Mouse (Mus musculus): ENCODE data around the gene Atp2b2. TPM values are rescaled to one million over a fixed set of nuclear protein-coding genes. Genes with fewer than 3 reads are reported as not detected.

The Atp2b2 gene
- polyA plus RNA-seq, 1 experiment from 2014 or later: 0.62 TPM

DNA sequence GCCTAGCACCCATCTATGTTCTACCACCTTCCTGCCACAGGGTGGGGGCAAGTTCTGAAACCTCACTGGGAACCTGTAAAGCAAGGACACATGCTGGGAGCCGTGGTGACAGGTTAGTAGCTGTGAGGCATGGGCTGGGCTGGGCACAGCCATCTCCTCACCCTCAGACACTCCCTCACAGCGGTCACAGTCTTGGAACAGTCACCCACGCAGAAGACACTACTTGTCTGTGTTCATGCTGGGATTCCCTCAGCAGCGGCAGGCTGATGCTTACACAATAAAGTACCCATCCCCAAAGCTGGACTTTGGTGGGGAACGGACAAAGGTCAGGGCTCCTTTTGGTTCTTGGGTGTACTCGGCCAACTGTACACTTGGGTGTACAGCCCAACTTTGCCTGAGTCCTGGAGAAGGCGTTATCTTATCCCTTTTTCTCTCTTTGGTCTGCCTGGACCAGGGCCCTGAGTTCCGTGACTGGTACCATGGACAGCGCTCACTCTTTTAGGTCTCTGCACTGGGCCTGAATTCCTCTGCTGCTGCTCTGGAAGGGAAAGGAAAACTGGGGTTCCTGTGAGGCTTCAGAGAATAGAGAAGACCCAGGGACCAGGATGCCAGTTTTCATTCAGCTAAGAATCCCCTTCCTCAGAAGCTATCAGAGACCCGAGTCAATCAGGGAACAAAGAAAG is 160.7 kb downstream of the Atp2b2 start:
- Histone ChIP-seq H3K4me3 (replicated peaks) (no peak overlapping the region), H3K36me3 (no peaks in the 10 kb centered on the region), H3K9ac (no peak overlapping the region), H3K4me2 (no peak overlapping the region), H3K27ac (no peak overlapping the region), H3K4me1 (no peaks in the 10 kb centered on the region), H3K27me3 (no peaks in the 10 kb centered on the region; the same call in 1 of the 2 replicates), H3K9me3 (replicated peaks) (no peaks in the 10 kb centered on the region)
- 54% methylated on average over 10 of the region's 10 CpGs for WGBS
- ATAC-seq (replicated peaks; ENCODE audit: low FRiP score): no peak

DNA sequence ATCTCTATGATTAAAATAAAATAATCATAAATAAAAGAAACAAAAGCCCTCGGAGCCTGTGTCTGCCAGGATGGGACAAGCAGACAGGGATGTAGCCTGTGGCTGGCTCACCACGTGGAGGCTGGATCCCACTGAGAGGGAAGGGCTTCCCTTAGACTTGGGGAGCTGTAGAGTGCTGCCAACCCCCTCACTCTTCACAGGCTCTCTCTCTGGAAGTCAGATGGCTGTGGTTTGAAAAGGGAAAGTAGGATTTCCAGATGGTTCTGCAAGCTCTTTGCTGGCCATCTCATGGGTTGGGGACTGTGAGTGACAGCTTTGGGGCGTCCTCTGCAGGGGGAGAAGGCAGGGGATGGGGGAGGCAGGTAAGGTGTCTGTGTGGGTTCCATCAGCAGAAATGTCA is 163.0 kb downstream of the Atp2b2 start:
- Histone ChIP-seq H3K4me2 (no peak overlapping the region), H3K27me3 (no peaks in the 10 kb centered on the region; the same call in 1 of the 2 replicates), H3K4me3 (replicated peaks) (no peak overlapping the region), H3K36me3 (no peaks in the 10 kb centered on the region), H3K27ac (no peak overlapping the region), H3K9me3 (replicated peaks) (no peaks in the 10 kb centered on the region), H3K9ac (no peak overlapping the region), H3K4me1 (no peaks in the 10 kb centered on the region)
- WGBS: 54% methylated on average over 3 of the region's 3 CpGs
- no peak for ATAC-seq (replicated peaks; ENCODE audit: low FRiP score)

DNA sequence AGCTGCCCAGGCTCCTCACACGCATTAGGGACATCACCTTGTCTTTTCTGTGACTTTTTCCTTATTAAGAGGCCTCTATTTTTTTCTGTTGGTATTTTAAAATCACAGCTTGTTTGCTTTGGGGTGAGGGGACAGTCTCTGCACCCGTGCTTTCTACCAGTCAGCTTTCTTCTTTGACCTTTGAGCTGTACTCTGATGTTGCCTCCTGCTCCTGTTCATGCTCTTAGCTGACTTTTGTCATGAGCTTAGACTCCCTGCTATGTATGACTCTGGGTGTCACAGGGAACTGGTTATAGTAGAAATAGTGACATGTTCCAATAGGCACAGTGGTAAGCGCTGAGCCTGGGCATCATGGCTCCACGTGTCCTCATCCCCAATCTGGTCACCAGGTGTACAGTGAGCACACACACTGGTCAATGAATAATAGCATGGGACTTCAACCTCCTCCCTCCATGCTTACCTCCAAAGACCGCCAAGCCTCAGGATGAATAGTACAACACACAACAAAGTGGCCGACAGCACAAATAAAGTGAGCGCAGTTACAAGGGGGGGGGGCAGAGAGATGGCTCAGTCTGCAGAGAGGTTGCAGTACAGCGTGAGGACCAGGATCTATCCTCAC is 163.8 kb downstream of the Atp2b2 start:
- H3K4me1 ChIP-seq: no peaks in the 10 kb centered on the region
- WGBS: 87% methylated on average over 8 of the region's 8 CpGs
- no peak overlapping the region for H3K9ac ChIP-seq
- H3K27me3 ChIP-seq: no peaks in the 10 kb centered on the region; the same call in 1 of the 2 replicates
- H3K36me3 ChIP-seq: no peaks in the 10 kb centered on the region
- no peak overlapping the region for H3K4me3 ChIP-seq (replicated peaks)
- ATAC-seq (replicated peaks; ENCODE audit: low FRiP score): no peak
- H3K27ac ChIP-seq: no peak overlapping the region
- H3K9me3 ChIP-seq (replicated peaks): no peaks in the 10 kb centered on the region
- H3K4me2 ChIP-seq: no peak overlapping the region

GRCm38 (mm10) chr6:113876585-113876984 is 165.8 kb downstream of the Atp2b2 start:
- Histone ChIP-seq H3K9ac (no peak overlapping the region), H3K27ac (no peak overlapping the region), H3K4me3 (replicated peaks) (no peak overlapping the region), H3K4me2 (no peak overlapping the region), H3K36me3 (no peaks in the 10 kb centered on the region), H3K4me1 (no peaks in the 10 kb centered on the region), H3K9me3 (replicated peaks) (no peaks in the 10 kb centered on the region), H3K27me3 (no peaks in the 10 kb centered on the region)
- 79% methylated on average over 3 of the region's 3 CpGs for WGBS
- ATAC-seq (replicated peaks; ENCODE audit: low FRiP score): no peak

- Histone ChIP-seq H3K4me1 (no peaks in the 10 kb centered on the region), H3K36me3 (no peaks in the 10 kb centered on the region), H3K9me3 (replicated peaks) (no peaks in the 10 kb centered on the region), H3K4me2 (no peak overlapping the region), H3K4me3 (replicated peaks) (no peak overlapping the region), H3K27ac (no peak overlapping the region), H3K9ac (no peak overlapping the region), H3K27me3 (no peaks in the 10 kb centered on the region)
- 77% methylated on average over 2 of the region's 2 CpGs for WGBS
- no peak for ATAC-seq (replicated peaks; ENCODE audit: low FRiP score)
Observed at GRCm38 (mm10) chr6:113875201-113875600, 167.2 kb downstream of the Atp2b2 start.

GRCm38 (mm10) chr6:113872654-113873053 is 169.8 kb downstream of the Atp2b2 start:
- no peak overlapping the region for H3K4me2 ChIP-seq

GRCm38 (mm10) chr6:113870775-113871174 is 171.6 kb downstream of the Atp2b2 start:
- ATAC-seq (replicated peaks; ENCODE audit: low FRiP score): no peak
- no peak overlapping the region for H3K4me2 ChIP-seq
- WGBS: 70% methylated on average over 9 of the region's 9 CpGs
- H3K27me3 ChIP-seq: no peaks in the 10 kb centered on the region
- no peaks in the 10 kb centered on the region for H3K4me1 ChIP-seq
- H3K27ac ChIP-seq: no peak overlapping the region
- H3K9me3 ChIP-seq (replicated peaks): no peaks in the 10 kb centered on the region
- no peak overlapping the region for H3K4me3 ChIP-seq (replicated peaks)
- no peak overlapping the region for H3K9ac ChIP-seq
- no peaks in the 10 kb centered on the region for H3K36me3 ChIP-seq

More at GRCm38 (mm10) chr6:113872654-113873053, 169.8 kb downstream of the Atp2b2 start:
- H3K27ac ChIP-seq: no peak overlapping the region
- H3K4me1 ChIP-seq: no peaks in the 10 kb centered on the region
- H3K27me3 ChIP-seq: no peaks in the 10 kb centered on the region
- H3K9me3 ChIP-seq (replicated peaks): no peaks in the 10 kb centered on the region
- ATAC-seq (replicated peaks; ENCODE audit: low FRiP score): no peak
- 77% methylated on average over 7 of the region's 7 CpGs for WGBS
- H3K4me3 ChIP-seq (replicated peaks): no peak overlapping the region
- H3K9ac ChIP-seq: no peak overlapping the region
- no peaks in the 10 kb centered on the region for H3K36me3 ChIP-seq

DNA sequence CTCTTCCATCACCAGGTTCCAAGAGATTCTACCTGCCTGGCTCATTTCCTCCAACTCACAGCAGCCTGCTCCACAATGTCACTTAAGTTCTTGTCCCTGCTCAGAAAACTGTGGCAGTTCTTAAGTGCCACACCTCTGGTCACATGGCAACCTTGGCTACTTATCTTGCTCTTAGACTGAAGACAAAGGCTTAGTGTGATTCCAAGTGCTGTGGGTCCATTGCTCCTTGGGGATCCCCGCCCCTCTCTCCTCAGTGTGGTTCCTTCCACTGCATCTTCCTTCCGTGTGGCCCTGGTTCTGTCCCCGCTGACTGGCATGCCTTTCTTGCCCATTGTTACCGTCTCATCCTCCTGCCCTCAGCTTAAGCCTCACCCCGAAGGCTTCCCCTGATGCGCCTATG is 173.9 kb downstream of the Atp2b2 start:
- 85% methylated on average over 6 of the region's 6 CpGs for WGBS
- no peak for ATAC-seq (replicated peaks; ENCODE audit: low FRiP score)
- Histone ChIP-seq H3K9ac (no peak overlapping the region), H3K4me2 (no peak overlapping the region), H3K27ac (no peak overlapping the region), H3K36me3 (no peaks in the 10 kb centered on the region), H3K9me3 (replicated peaks) (no peaks in the 10 kb centered on the region), H3K4me1 (no peaks in the 10 kb centered on the region), H3K27me3 (no peaks in the 10 kb centered on the region), H3K4me3 (replicated peaks) (no peak overlapping the region)

DNA sequence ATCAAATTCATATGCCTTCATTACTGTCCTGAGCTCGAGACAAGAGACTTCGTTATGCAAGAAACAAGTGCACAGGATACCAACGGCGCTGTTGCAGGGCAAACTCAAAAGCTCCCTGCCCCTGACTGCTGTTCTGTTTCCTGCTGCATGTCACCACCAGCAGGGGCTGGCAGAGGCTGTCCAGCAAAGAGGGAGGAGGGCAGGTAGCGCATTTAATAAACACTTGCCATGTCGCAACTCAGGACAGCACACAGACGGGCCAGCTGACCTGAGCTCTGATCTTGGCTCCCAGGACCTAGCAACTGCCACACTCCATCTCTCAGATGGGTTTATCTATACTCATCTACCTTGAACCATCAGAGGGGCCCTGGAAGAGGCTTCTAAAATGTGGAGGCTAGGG is 176.7 kb downstream of the Atp2b2 start:
- Histone ChIP-seq H3K9ac (no peak overlapping the region), H3K27ac (no peak overlapping the region), H3K27me3 (no peaks in the 10 kb centered on the region), H3K4me1 (no peaks in the 10 kb centered on the region), H3K4me2 (no peak overlapping the region), H3K36me3 (no peaks in the 10 kb centered on the region), H3K4me3 (replicated peaks) (no peak overlapping the region), H3K9me3 (replicated peaks) (no peaks in the 10 kb centered on the region)
- WGBS: 71% methylated on average over 7 of the region's 7 CpGs
- ATAC-seq (replicated peaks; ENCODE audit: low FRiP score): no peak

GRCm38 (mm10) chr6:113864812-113865211 is 177.6 kb downstream of the Atp2b2 start:
- no peaks in the 10 kb centered on the region for H3K36me3 ChIP-seq
- no peaks in the 10 kb centered on the region for H3K27me3 ChIP-seq
- H3K4me1 ChIP-seq: no peaks in the 10 kb centered on the region
- no peak overlapping the region for H3K4me2 ChIP-seq
- WGBS: 64% methylated on average over 7 of the region's 8 CpGs
- no peak overlapping the region for H3K4me3 ChIP-seq (replicated peaks)
- no peaks in the 10 kb centered on the region for H3K9me3 ChIP-seq (replicated peaks)
- ATAC-seq (replicated peaks; ENCODE audit: low FRiP score): no peak
- H3K27ac ChIP-seq: no peak overlapping the region
- H3K9ac ChIP-seq: no peak overlapping the region

DNA sequence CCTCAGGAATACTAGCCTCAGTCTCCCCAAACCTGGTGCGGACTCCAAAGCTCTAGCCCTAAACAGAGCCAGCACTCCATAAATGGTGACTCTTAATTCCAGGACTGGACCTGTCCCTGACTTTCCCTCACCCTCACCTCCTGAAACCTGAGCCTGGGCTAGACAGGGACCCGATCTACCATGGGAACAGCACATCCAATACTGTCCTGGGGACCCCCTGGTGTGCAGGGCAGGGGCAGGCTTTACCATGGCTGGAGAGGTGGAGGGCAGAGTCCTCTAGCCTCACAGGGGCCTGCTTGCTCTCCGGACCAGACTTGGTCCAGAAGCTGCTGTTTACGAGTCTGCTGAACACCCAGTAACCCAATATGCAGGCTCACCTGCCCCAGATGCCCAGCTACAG is 179.5 kb downstream of the Atp2b2 start:
- Histone ChIP-seq H3K4me2 (no peak overlapping the region), H3K9me3 (replicated peaks) (no peaks in the 10 kb centered on the region), H3K4me1 (no peaks in the 10 kb centered on the region), H3K4me3 (replicated peaks) (no peak overlapping the region), H3K36me3 (no peaks in the 10 kb centered on the region), H3K9ac (no peak overlapping the region), H3K27ac (no peak overlapping the region), H3K27me3 (no peaks in the 10 kb centered on the region)
- WGBS: 57% methylated on average over 4 of the region's 4 CpGs
- no peak for ATAC-seq (replicated peaks; ENCODE audit: low FRiP score)

GRCm38 (mm10) chr6:113861938-113862337 is 180.5 kb downstream of the Atp2b2 start:
- Histone ChIP-seq H3K4me1 (no peaks in the 10 kb centered on the region), H3K4me2 (no peak overlapping the region), H3K27ac (no peak overlapping the region), H3K9me3 (replicated peaks) (no peaks in the 10 kb centered on the region), H3K4me3 (replicated peaks) (no peak overlapping the region), H3K9ac (no peak overlapping the region), H3K36me3 (no peaks in the 10 kb centered on the region), H3K27me3 (no peaks in the 10 kb centered on the region)
- ATAC-seq (replicated peaks; ENCODE audit: low FRiP score): no peak
- 63% methylated on average over 3 of the region's 3 CpGs for WGBS

DNA sequence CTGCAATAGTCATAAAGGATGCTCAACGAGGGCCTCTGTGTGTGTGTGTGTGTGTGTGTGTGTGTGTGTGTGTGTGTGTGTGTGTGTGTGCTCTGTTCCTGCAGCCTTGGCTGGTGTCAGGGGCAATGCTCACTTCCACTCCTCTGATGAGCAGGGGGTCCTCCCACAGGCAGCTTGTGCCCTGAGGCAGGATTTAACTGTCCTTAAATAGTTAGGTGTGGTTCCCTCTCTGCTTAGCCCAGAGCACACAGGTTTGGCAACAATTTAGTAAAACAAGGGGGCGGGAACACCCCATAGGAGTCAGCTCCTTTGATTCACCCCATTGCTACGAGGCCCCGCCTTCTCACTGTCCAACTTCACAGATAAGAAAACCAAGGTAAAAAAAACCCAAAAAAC is 181.0 kb downstream of the Atp2b2 start:
- Histone ChIP-seq H3K9me3 (replicated peaks) (no peaks in the 10 kb centered on the region), H3K4me3 (replicated peaks) (no peak overlapping the region), H3K4me2 (no peak overlapping the region), H3K27me3 (no peaks in the 10 kb centered on the region), H3K27ac (no peak overlapping the region), H3K9ac (no peak overlapping the region), H3K36me3 (no peaks in the 10 kb centered on the region), H3K4me1 (no peaks in the 10 kb centered on the region)
- ATAC-seq (replicated peaks; ENCODE audit: low FRiP score): no peak
- 60% methylated on average over 4 of the region's 4 CpGs for WGBS

Data from kidney, embryonic 15.5 days (tissue).